Mouse (Mus musculus) kidney, adult 2 months (tissue): ENCODE data around the gene Grhpr.

ENCODE experiments used
- CTCF ChIP-seq: fragments of 200-500 bp; conservative IDR thresholded peaks from 2 replicates; pipeline ENCODE4 v1.5.1; 2011; ENCODE audit warnings: low read depth, mild to moderate bottlenecking, control low read depth, low read length, moderate library complexity, mixed read lengths; ENCODE audit not compliant: insufficient read depth, insufficient read length
- POLR2A ChIP-seq: fragments of 200-500 bp; IDR thresholded peaks from one replicate; pipeline ENCODE4 v1.6.1; 2011; ENCODE audit warnings: low read depth, low read length, control low read depth

DNA sequence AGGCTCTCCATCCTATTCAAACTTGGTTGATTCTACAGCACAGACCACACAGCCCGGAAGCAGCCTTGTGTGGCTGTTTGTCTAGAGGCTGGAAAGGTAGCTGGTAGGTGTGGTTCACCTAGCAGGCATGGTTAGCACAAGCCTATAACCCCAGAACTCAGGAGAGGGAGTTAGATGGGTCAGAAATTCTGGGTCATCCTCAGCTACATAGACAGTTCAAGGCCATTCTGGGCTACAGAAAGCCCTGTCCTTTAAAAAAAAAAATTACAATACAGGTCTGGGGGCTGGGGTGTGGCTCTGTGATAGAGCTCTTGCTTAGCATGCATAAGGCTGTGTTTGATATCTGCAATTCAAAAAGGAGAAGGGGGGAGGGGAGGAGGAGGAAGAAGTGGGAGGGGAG is 32.9 kb upstream of the Grhpr start:
- TF ChIP-seq CTCF (no peak), POLR2A (no peak)
